Comparison of ENCODE assay signal across 13 mouse cellular contexts in genomic region chr9:48723025-48723424, GRCm38 (mm10).
A peak's percentile ranks its signal among the peaks of the same experiment; 100 is the strongest.
DNase-seq lines count a peak whose midpoint lies in the region; ATAC-seq and TF ChIP-seq lines count a peak whose summit lies in the region.
"Had no signal": no experiment of that assay in that cellular context is flagged by ENCODE, and none has a peak within 500 bp of the region (broad histone marks: within the 10 kb centered on the region; RNA-seq: fewer than 3 reads in every experiment).

No protein-coding gene starts in this region.

- peaks cover 41% of the 10 kb centered on the region for H3K36me3 ChIP-seq in heart, adult 2 months (ENCODE audit: control insufficient read depth, insufficient read depth, low read length)
- no peaks in the 10 kb centered on the region for H3K36me3 ChIP-seq in heart, embryonic 11.5 days (ENCODE audit: control insufficient read depth, insufficient read depth, low read length)
- H3K36me3 ChIP-seq in liver, embryonic 12.5 days: no peaks in the 10 kb centered on the region
- H3K36me3 ChIP-seq in heart, embryonic 16.5 days (ENCODE audit: control insufficient read depth, insufficient read depth): no peaks in the 10 kb centered on the region
- H3K36me3 ChIP-seq: embryonic facial prominence, embryonic 15.5 days had no signal

- no peak for TF ChIP-seq EP300 in heart, adult 2 months (IDR thresholded peaks at IDR 0.05; ENCODE audit: insufficient read depth, low read depth, low read length)

- peak overlapping the region; percentile 57 for H3K9ac ChIP-seq in heart, adult 2 months (ENCODE audit: low read depth, low read length)
- H3K9ac ChIP-seq in heart, embryonic 11.5 days (ENCODE audit: low read depth, low read length): no peak overlapping the region
- no peak overlapping the region for H3K9ac ChIP-seq in liver, embryonic 12.5 days
- H3K9ac ChIP-seq in heart, embryonic 16.5 days (ENCODE audit: low read length): peak overlapping the region; percentile 55
- H3K9ac ChIP-seq: embryonic facial prominence, embryonic 15.5 days had no signal

- H3K27me3 ChIP-seq in heart, adult 2 months (ENCODE audit: control insufficient read depth, insufficient read depth, low read length): no peaks in the 10 kb centered on the region
- H3K27me3 ChIP-seq in heart, embryonic 11.5 days (ENCODE audit: control insufficient read depth, insufficient read depth, low read length): no peaks in the 10 kb centered on the region
- H3K27me3 ChIP-seq in liver, embryonic 12.5 days (replicated peaks): peaks cover 15% of the 10 kb centered on the region; the same call in 1 of the 2 replicates
- no peaks in the 10 kb centered on the region for H3K27me3 ChIP-seq in heart, embryonic 16.5 days (ENCODE audit: control insufficient read depth, insufficient read depth, low read length)
- H3K27me3 ChIP-seq: embryonic facial prominence, embryonic 15.5 days had no signal

- H3K79me2 ChIP-seq in heart, adult 2 months (replicated peaks; ENCODE audit: control insufficient read depth, insufficient read depth, low read length): no peaks in the 10 kb centered on the region; the same call in 1 of the 2 replicates

- peak overlapping the region; percentile 99 for H3K27ac ChIP-seq in heart, adult 2 months
- no peak overlapping the region for H3K27ac ChIP-seq in heart, embryonic 11.5 days (ENCODE audit: low read depth, low read length)
- no peak overlapping the region for H3K27ac ChIP-seq in liver, embryonic 12.5 days
- H3K27ac ChIP-seq in heart, embryonic 16.5 days (ENCODE audit: low read length): peak overlapping the region; percentile 95

- peak in 1 of 2 experiments; percentile 46 for DNase-seq in heart, adult 2 months
- no peak for DNase-seq in liver
- no peak for DNase-seq in right cerebral cortex, postnatal 4 days
- no peak for DNase-seq in left cerebral cortex, postnatal 4 days
- DNase-seq: cerebellum, postnatal 36 days; thymus, postnatal 25 days had no signal

- intact Hi-C loops in heart, adult 2 months (cut with DNase I): loop anchor here (1.0 kb wide), 4 partner anchors 14 to 113 kb away; partner anchors contain the start of gene Zbtb16
- intact Hi-C loops in left cerebral cortex, postnatal 4 days (cut with DNase I): no loop called here

- peaks cover 47% of the 10 kb centered on the region for H3K4me1 ChIP-seq in heart, adult 2 months (ENCODE audit: control insufficient read depth, insufficient read depth, low read length)
- H3K4me1 ChIP-seq in heart, embryonic 11.5 days (ENCODE audit: control insufficient read depth, insufficient read depth, low read length): peaks cover 20% of the 10 kb centered on the region
- H3K4me1 ChIP-seq in liver, embryonic 12.5 days: peaks cover 18% of the 10 kb centered on the region
- peaks cover 37% of the 10 kb centered on the region for H3K4me1 ChIP-seq in heart, embryonic 16.5 days (ENCODE audit: control insufficient read depth, insufficient read depth, low read length)

- H3K4me2 ChIP-seq in heart, embryonic 11.5 days: no peak overlapping the region; the same call in 1 of the 2 replicates
- peak overlapping the region; percentile 34; the same call in 1 of the 2 replicates for H3K4me2 ChIP-seq in liver, embryonic 12.5 days
- H3K4me2 ChIP-seq in heart, embryonic 16.5 days (ENCODE audit: low read depth, low read length): peak overlapping the region; percentile 31
- H3K4me2 ChIP-seq: embryonic facial prominence, embryonic 15.5 days had no signal

- H3K4me3 ChIP-seq in heart, adult 2 months: no peak overlapping the region
- no peak overlapping the region for H3K4me3 ChIP-seq in heart, embryonic 11.5 days (ENCODE audit: low read depth, low read length)
- no peak overlapping the region for H3K4me3 ChIP-seq in liver, embryonic 12.5 days
- no peak overlapping the region for H3K4me3 ChIP-seq in heart, embryonic 16.5 days (ENCODE audit: low read length)
- H3K4me3 ChIP-seq: embryonic facial prominence, embryonic 15.5 days; limb, embryonic 10.5 days had no signal

- no peak for TF ChIP-seq CTCF in heart, adult 2 months (IDR thresholded peaks at IDR 0.05)

- no peaks in the 10 kb centered on the region for H3K9me3 ChIP-seq in heart, embryonic 11.5 days (replicated peaks; ENCODE audit: control insufficient read depth, low read length)
- H3K9me3 ChIP-seq in liver, embryonic 12.5 days (replicated peaks): no peaks in the 10 kb centered on the region
- no peaks in the 10 kb centered on the region for H3K9me3 ChIP-seq in heart, embryonic 16.5 days (replicated peaks; ENCODE audit: control insufficient read depth, low read length)
- H3K9me3 ChIP-seq: embryonic facial prominence, embryonic 15.5 days; limb, embryonic 10.5 days had no signal

- TF ChIP-seq POLR2A in heart, adult 2 months (IDR thresholded peaks at IDR 0.05; ENCODE audit: insufficient read depth, low read depth, low read length): no peak

- no peak for ATAC-seq in heart, embryonic 11.5 days (replicated peaks; ENCODE audit: insufficient number of reproducible peaks, low FRiP score, low TSS enrichment)
- ATAC-seq in liver, embryonic 12.5 days: no peak
- no peak for ATAC-seq in heart, embryonic 16.5 days (replicated peaks; ENCODE audit: extremely low read depth, insufficient read depth, low FRiP score)
- ATAC-seq in megakaryocyte-erythroid progenitor cell, adult 5-6 weeks (replicated peaks; ENCODE audit: low FRiP score, low TSS enrichment, poor library complexity, severe bottlenecking): peak; percentile 27; the same call in 1 of the 2 replicates
- ATAC-seq: forebrain, embryonic 16.5 days had no signal

- 2% methylated on average over 3 of the region's 3 CpGs for WGBS in heart, adult 2 months
- 28% methylated on average over 3 of the region's 3 CpGs for WGBS in heart, embryonic 11.5 days (ENCODE audit: insufficient replicate concordance)
- WGBS in liver, embryonic 12.5 days (ENCODE audit: insufficient replicate concordance): 19% methylated on average over 3 of the region's 3 CpGs
- WGBS in heart, embryonic 16.5 days: 20% methylated on average over 3 of the region's 3 CpGs

Comparison
In these comparisons a context has a peak if more than half of its experiments do, and no peak if none do; other contexts are left out.
1. H3K27ac ChIP-seq: peak in heart, adult 2 months (single experiment) and heart, embryonic 16.5 days (single experiment); none in heart, embryonic 11.5 days (single experiment) and liver, embryonic 12.5 days (single experiment).
2. H3K9ac ChIP-seq: peak in heart, adult 2 months (single experiment) and heart, embryonic 16.5 days (single experiment); none in heart, embryonic 11.5 days (single experiment) and liver, embryonic 12.5 days (single experiment).